Mouse (Mus musculus): Measurements from ENCODE around the gene Hoxa4. TPM values are rescaled to one million over a fixed set of nuclear protein-coding genes. Genes with fewer than 3 reads are reported as not detected.

Hoxa4 gene
- total RNA-seq, 2 experiments from 2014 or later: 1.3 to 1.9 TPM

GRCm38 (mm10) chr6:52167176-52167575 lies 24.4 kb downstream of the Hoxa4 start:
- ATAC-seq (replicated peaks; ENCODE audit: poor library complexity): no peak

- ATAC-seq (replicated peaks; ENCODE audit: poor library complexity): no peak
Measured at GRCm38 (mm10) chr6:52166431-52167077, 25.0 kb downstream of the Hoxa4 start.

GRCm38 (mm10) chr6:52165441-52166370 lies 25.8 kb downstream of the Hoxa4 start:
- no peak for ATAC-seq (replicated peaks; ENCODE audit: poor library complexity)

GRCm38 (mm10) chr6:52164626-52165440 lies 26.7 kb downstream of the Hoxa4 start, which contains the start of gene Hoxa2:
Hoxa2 (minus strand) TSS chr6:52164831.
- ATAC-seq (replicated peaks; ENCODE audit: poor library complexity): no peak

- no peak for ATAC-seq (replicated peaks; ENCODE audit: poor library complexity)
Measured at GRCm38 (mm10) chr6:52164051-52164625, 27.4 kb downstream of the Hoxa4 start.

GRCm38 (mm10) chr6:52163366-52164031 lies 28.1 kb downstream of the Hoxa4 start:
- no peak for ATAC-seq (replicated peaks; ENCODE audit: poor library complexity)

- ATAC-seq (replicated peaks; ENCODE audit: poor library complexity): no peak
Measured at GRCm38 (mm10) chr6:52162611-52163365, 28.8 kb downstream of the Hoxa4 start.

GRCm38 (mm10) chr6:52162093-52162380 lies 29.5 kb downstream of the Hoxa4 start:
- ATAC-seq (replicated peaks; ENCODE audit: poor library complexity): no peak

- no peak for ATAC-seq (replicated peaks; ENCODE audit: poor library complexity)
Measured at GRCm38 (mm10) chr6:52161336-52162092, 30.0 kb downstream of the Hoxa4 start.

GRCm38 (mm10) chr6:52160511-52161335 lies 30.8 kb downstream of the Hoxa4 start:
- ATAC-seq (replicated peaks; ENCODE audit: poor library complexity): no peak

GRCm38 (mm10) chr6:52159979-52160378 lies 31.6 kb downstream of the Hoxa4 start:
- ATAC-seq (replicated peaks; ENCODE audit: poor library complexity): peak; percentile 26

GRCm38 (mm10) chr6:52159164-52159761 lies 32.3 kb downstream of the Hoxa4 start:
- no peak for ATAC-seq (replicated peaks; ENCODE audit: poor library complexity)

GRCm38 (mm10) chr6:52158276-52159051 lies 33.1 kb downstream of the Hoxa4 start, which contains the start of gene Hoxa1:
Hoxa1 (minus strand) TSS chr6:52158317.
- peak; percentile 91 for ATAC-seq (replicated peaks; ENCODE audit: poor library complexity)

GRCm38 (mm10) chr6:52157466-52158275 lies 33.9 kb downstream of the Hoxa4 start:
- no peak for ATAC-seq (replicated peaks; ENCODE audit: poor library complexity)

- ATAC-seq (replicated peaks; ENCODE audit: poor library complexity): no peak
Measured at GRCm38 (mm10) chr6:52156551-52157200, 34.9 kb downstream of the Hoxa4 start.

All from megakaryocyte progenitor cell, adult 5-6 weeks (primary cell).